Mouse (Mus musculus): ENCODE data around the gene Mrps16.

- TF ChIP-seq POLR2A (IDR thresholded peaks at IDR 0.05; ENCODE audit: insufficient read depth, low read depth, low read length): no peak
- no peak for TF ChIP-seq CTCF (IDR thresholded peaks at IDR 0.05)
These were observed 36.4 kb upstream of the Mrps16 start for GRCm38 (mm10) chr14:20429833-20430232.

Data from heart, adult 2 months (tissue).